Mouse (Mus musculus): ENCODE results near the gene Nfu1. TPM values are rescaled to one million over a fixed set of nuclear protein-coding genes. Genes with fewer than 3 reads are reported as not detected.

Nfu1 gene
- polyA plus RNA-seq, 2 experiments = 47.7 to 51.9 TPM

DNA sequence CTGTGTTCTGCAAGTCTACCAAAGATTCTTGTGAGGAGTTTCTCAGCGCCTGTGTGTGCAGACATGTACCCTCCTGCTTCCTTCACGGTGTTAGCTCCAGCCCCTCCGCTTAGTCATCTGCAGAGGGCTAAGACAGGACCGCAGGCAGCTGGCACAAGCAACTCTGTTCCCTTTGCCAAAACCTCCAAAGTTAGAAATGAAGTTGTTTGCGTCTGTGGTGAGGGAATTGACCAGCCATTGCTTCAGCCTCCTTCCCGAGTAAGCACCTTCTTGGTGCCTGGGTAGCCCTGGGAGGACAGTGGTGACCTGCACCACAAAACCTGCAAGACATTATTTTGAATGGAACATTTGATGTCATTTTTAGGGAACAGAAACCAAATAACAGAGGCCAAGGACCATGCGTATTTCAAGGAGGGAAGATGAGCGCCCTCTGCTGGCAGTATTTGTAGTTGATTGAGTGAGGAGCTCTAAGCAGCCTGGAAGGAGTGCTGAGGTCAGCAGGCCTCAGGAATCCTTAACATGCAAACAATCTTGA lies 6.4 kb upstream of the Nfu1 start:
- ATAC-seq (ENCODE audit: insufficient read depth) = 0 out of 2 replicates have a peak, but pooled peaks have one; percentile 55
- Histone ChIP-seq H3K4me2 (ENCODE audit: low read depth) (no peak overlapping the region), H3K27me3 (ENCODE audit: control insufficient read depth, insufficient read depth, low read length) (no peaks in the 10 kb centered on the region), H3K27ac (no peak overlapping the region), H3K9ac (replicated peaks) (no peak overlapping the region), H3K9me3 (ENCODE audit: control insufficient read depth, low read length) (no peaks in the 10 kb centered on the region), H3K4me3 (ENCODE audit: insufficient read depth in 1 of 2, low read depth in 2 of 2, low read length in 2 of 2) (no peak overlapping the region), H3K4me1 (replicated peaks; ENCODE audit: control insufficient read depth in 2 of 2, insufficient read depth in 2 of 2, low read length in 1 of 2) (0 out of 4 replicates have a peak, but pooled peaks cover 0 to 3% of the 10 kb centered on the region in 2 experiments), H3K36me3 (replicated peaks; ENCODE audit: control insufficient read depth, insufficient read depth, low read depth) (no peaks in the 10 kb centered on the region)
- DNase-seq (ENCODE audit: low read depth in 3 of 3, low spot score in 3 of 3) = peak; percentile 61 to 67 (median 63)
- peak; percentile 93 for TF ChIP-seq CTCF (IDR thresholded peaks at IDR 0.05; ENCODE audit: low read depth)
- no peak for TF ChIP-seq EP300 (IDR thresholded peaks at IDR 0.05; ENCODE audit: low read depth)
- 38% methylated on average over 8 of the region's 8 CpGs for WGBS (ENCODE audit: insufficient replicate concordance)

DNA sequence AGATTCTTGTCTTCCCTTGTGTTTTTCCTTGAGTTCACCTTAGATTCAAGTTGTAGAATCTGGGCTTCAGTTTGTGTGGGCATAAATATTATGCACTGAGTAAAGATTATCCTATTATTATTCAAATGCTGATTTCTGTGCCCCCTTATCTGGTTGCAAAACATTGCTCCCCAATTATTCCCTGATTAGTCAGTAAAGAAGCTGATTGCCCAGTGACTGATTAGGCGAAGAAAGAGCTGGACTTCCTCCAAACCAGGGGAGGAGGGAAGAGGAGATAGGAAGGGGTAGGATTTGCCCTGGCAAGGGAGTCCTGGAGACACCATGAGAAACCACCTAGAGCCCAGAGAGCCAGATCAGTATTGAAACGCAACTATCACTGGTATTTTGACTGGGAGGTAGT lies 4.9 kb upstream of the Nfu1 start:
- Histone ChIP-seq H3K36me3 (replicated peaks; ENCODE audit: control insufficient read depth, insufficient read depth, low read depth) (no peaks in the 10 kb centered on the region), H3K9me3 (ENCODE audit: control insufficient read depth, low read length) (no peaks in the 10 kb centered on the region), H3K4me1 (replicated peaks; ENCODE audit: control insufficient read depth in 2 of 2, insufficient read depth in 2 of 2, low read length in 1 of 2) (peaks cover 0 to 4% of the 10 kb centered on the region in 2 experiments; a peak in 1 of 4 replicates), H3K27ac (no peak overlapping the region), H3K4me2 (ENCODE audit: low read depth) (no peak overlapping the region), H3K9ac (replicated peaks) (no peak overlapping the region), H3K4me3 (ENCODE audit: insufficient read depth in 1 of 2, low read depth in 2 of 2, low read length in 2 of 2) (no peak overlapping the region), H3K27me3 (ENCODE audit: control insufficient read depth, insufficient read depth, low read length) (no peaks in the 10 kb centered on the region)
- ATAC-seq (ENCODE audit: insufficient read depth) = no peak
- no peak for TF ChIP-seq EP300 (IDR thresholded peaks at IDR 0.05; ENCODE audit: low read depth)
- no peak for TF ChIP-seq CTCF (IDR thresholded peaks at IDR 0.05; ENCODE audit: low read depth)
- no peak for DNase-seq (ENCODE audit: low read depth in 3 of 3, low spot score in 3 of 3)
- WGBS (ENCODE audit: insufficient replicate concordance) = 38% methylated on average over 2 of the region's 2 CpGs

DNA sequence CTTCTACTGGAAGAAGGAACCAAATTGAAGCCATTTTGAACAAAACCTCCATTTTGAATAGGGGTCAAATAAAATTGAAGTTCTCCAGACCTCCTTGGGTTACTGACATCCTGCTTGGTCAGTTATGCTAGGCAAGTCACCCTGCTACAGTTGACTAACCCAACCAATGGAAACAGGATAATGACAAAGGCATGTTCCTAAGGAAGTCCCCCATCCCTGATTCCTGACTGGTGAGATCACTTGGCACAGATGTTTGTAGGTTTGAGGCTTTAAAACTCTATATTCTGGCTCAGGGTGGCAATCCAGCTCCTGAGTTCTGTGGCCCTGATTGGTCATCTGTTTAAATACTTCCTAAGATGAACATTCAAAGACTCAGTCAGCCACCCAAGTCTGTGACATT lies 3.5 kb upstream of the Nfu1 start:
- Histone ChIP-seq H3K9ac (replicated peaks) (no peak overlapping the region), H3K36me3 (replicated peaks; ENCODE audit: control insufficient read depth, insufficient read depth, low read depth) (no peaks in the 10 kb centered on the region), H3K9me3 (ENCODE audit: control insufficient read depth, low read length) (no peaks in the 10 kb centered on the region), H3K4me1 (replicated peaks; ENCODE audit: control insufficient read depth in 2 of 2, insufficient read depth in 2 of 2, low read length in 1 of 2) (peaks cover 3 to 7% of the 10 kb centered on the region in 2 experiments; a peak in 2 of 4 replicates), H3K27me3 (ENCODE audit: control insufficient read depth, insufficient read depth, low read length) (no peaks in the 10 kb centered on the region), H3K4me3 (ENCODE audit: insufficient read depth in 1 of 2, low read depth in 2 of 2, low read length in 2 of 2) (no peak overlapping the region), H3K27ac (no peak overlapping the region), H3K4me2 (ENCODE audit: low read depth) (no peak overlapping the region)
- ATAC-seq (ENCODE audit: insufficient read depth) = no peak
- no peak for DNase-seq (ENCODE audit: low read depth in 3 of 3, low spot score in 3 of 3)
- TF ChIP-seq CTCF (IDR thresholded peaks at IDR 0.05; ENCODE audit: low read depth) (no peak), EP300 (IDR thresholded peaks at IDR 0.05; ENCODE audit: low read depth) (no peak)

DNA sequence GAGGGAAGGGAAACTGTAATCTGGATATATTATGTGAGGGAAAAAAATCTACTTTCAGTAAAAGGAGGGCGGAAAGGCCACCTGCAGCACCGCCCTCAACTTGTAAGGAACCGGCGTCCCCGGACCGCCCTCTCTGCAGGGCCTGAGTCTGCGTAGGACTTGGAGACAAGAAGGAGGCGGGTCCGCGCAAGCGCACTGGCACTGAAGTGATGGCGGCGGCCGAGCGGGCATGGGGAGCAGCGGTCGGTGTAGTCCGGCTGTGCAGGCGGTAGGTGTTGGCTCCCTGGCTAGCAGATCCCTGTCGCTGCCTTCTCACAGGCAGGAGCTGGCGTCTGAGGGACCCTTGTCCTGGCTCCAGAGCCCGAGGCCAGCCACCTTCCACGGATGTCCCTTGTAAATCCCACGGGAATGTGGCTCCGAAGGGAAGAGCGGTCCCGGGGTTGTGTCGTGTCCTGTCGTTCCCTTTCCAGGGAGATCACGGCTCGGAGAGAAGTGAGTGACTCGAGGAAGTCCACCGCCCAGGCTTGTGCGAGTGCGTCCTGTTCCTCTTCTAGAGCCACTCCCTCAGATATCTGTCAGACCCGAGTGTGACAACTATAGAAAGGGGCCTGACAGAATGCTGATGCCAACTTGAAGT lies 774 bp downstream of the Nfu1 start:
- under 1% methylated on average over 36 of the region's 36 CpGs for WGBS (ENCODE audit: insufficient replicate concordance)
- no peaks in the 10 kb centered on the region for H3K9me3 ChIP-seq (ENCODE audit: control insufficient read depth, low read length)
- no peak for TF ChIP-seq CTCF (IDR thresholded peaks at IDR 0.05; ENCODE audit: low read depth)
- TF ChIP-seq EP300 (IDR thresholded peaks at IDR 0.05; ENCODE audit: low read depth) = no peak
- peak overlapping the region; percentile 76 for H3K9ac ChIP-seq (replicated peaks)
- peak overlapping the region; percentile 52 for H3K27ac ChIP-seq
- ATAC-seq (ENCODE audit: insufficient read depth) = peak; percentile 98
- peaks cover 13 to 16% of the 10 kb centered on the region in 2 experiments for H3K4me1 ChIP-seq (replicated peaks; ENCODE audit: control insufficient read depth in 2 of 2, insufficient read depth in 2 of 2, low read length in 1 of 2)
- peak overlapping the region; percentile 72 for H3K4me2 ChIP-seq (ENCODE audit: low read depth)
- DNase-seq (ENCODE audit: low read depth in 3 of 3, low spot score in 3 of 3) = peak; percentile 86 to 89 (median 86)
- H3K27me3 ChIP-seq (ENCODE audit: control insufficient read depth, insufficient read depth, low read length) = no peaks in the 10 kb centered on the region
- H3K36me3 ChIP-seq (replicated peaks; ENCODE audit: control insufficient read depth, insufficient read depth, low read depth) = no peaks in the 10 kb centered on the region
- H3K4me3 ChIP-seq (ENCODE audit: insufficient read depth in 1 of 2, low read depth in 2 of 2, low read length in 2 of 2) = peak overlapping the region; percentile 63 to 95

DNA sequence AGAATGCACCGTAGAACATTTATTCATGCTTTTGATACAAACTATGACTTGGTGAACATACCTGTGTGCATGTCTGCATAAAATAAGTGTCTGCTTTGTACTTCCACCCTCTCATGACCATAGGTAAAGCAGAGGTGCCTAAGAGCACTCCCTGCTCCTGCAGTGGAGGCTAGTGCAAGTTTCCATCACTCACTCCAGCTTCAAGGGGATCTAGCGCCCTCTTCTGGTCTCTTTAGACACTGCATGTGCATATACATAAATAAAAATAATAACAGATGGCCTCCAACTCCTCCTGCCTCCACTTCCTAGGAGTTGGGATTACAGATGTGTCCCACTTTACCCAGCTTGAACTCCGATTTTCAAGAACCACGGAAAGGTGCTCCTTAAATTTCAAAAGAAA lies 7.9 kb downstream of the Nfu1 start:
- Histone ChIP-seq H3K9me3 (ENCODE audit: control insufficient read depth, low read length) (no peaks in the 10 kb centered on the region), H3K27ac (no peak overlapping the region), H3K36me3 (replicated peaks; ENCODE audit: control insufficient read depth, insufficient read depth, low read depth) (peaks cover 22% of the 10 kb centered on the region), H3K4me3 (ENCODE audit: insufficient read depth in 1 of 2, low read depth in 2 of 2, low read length in 2 of 2) (no peak overlapping the region), H3K9ac (replicated peaks) (no peak overlapping the region), H3K27me3 (ENCODE audit: control insufficient read depth, insufficient read depth, low read length) (no peaks in the 10 kb centered on the region), H3K4me2 (ENCODE audit: low read depth) (no peak overlapping the region), H3K4me1 (replicated peaks; ENCODE audit: control insufficient read depth in 2 of 2, insufficient read depth in 2 of 2, low read length in 1 of 2) (peaks cover 1 to 5% of the 10 kb centered on the region in 2 experiments; a peak in 3 of 4 replicates)
- 51% methylated on average over 4 of the region's 4 CpGs for WGBS (ENCODE audit: insufficient replicate concordance)
- DNase-seq (ENCODE audit: low read depth in 3 of 3, low spot score in 3 of 3) (peak; percentile 28 to 46 (median 44)), ATAC-seq (ENCODE audit: insufficient read depth) (no peak)
- TF ChIP-seq CTCF (IDR thresholded peaks at IDR 0.05; ENCODE audit: low read depth) (peak; percentile 74), EP300 (IDR thresholded peaks at IDR 0.05; ENCODE audit: low read depth) (no peak)

Data from liver, embryonic 14.5 days (tissue).